Mouse (Mus musculus) layer of hippocampus, postnatal 14 days (tissue): ENCODE measurements around the gene Mrgpra2a. TPM values are rescaled to one million over a fixed set of nuclear protein-coding genes. Genes with fewer than 3 reads are reported as not detected.
"Not testable (repeated sequence)": the region's sequence is repeated elsewhere in the genome, so short reads cannot be mapped to it uniquely, and the experiment has no call there.

Experiments used
- DNase-seq, 2 experiments: peaks; one replicate each; pipeline ENCODE4 v3.0.0; 2021 to 2022; ENCODE audit warnings: low spot score in 2 of 2, mixed read lengths in 1 of 2
- long read RNA-seq, 2 experiments: library from polyadenylated mRNA; stranded (forward); transcript quantifications; one replicate each; pipeline ENCODE4 v2.0.0; 2021
- total RNA-seq, 2 experiments: library from RNA; stranded (reverse); gene quantifications; 2 replicates each; pipeline ENCODE4 v1.2.3; 2021

The Mrgpra2a gene
- not detected for total RNA-seq
- long read RNA-seq, experiment 1, result 0 reads
- long read RNA-seq, experiment 2, result 0 reads

DNA sequence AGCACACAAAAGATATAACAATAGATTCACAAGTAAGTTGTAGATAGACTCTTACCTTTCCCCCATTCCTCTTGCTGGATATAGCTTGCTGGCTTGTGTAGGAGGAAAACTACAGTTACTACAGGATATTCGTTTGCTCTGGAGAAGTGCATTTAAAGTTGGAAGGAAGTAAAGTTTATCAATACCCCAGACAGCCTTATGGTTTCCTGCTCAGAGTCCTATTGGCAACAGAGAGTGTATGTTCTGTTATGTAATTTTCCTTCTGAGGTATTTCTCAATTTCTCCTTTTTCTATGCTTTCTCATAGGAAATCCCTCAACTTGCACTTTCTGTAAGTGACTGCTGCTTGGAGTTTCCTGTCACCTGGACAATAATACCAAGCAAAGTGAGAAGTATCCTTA lies at the start of gene Mrgpra2a:
Gene Mrgpra2a (minus strand): TSS at position 125 of the 400 bp plus-strand sequence.
- DNase-seq, result not testable (repeated sequence)

GRCm38 (mm10) chr7:47491266-47491665 lies 39.3 kb upstream of the Mrgpra2a start:
- DNase-seq, result not testable (repeated sequence)

- DNase-seq, result not testable (repeated sequence)
These were observed 37.5 kb upstream of the Mrgpra2a start for GRCm38 (mm10) chr7:47489438-47489837.

DNA sequence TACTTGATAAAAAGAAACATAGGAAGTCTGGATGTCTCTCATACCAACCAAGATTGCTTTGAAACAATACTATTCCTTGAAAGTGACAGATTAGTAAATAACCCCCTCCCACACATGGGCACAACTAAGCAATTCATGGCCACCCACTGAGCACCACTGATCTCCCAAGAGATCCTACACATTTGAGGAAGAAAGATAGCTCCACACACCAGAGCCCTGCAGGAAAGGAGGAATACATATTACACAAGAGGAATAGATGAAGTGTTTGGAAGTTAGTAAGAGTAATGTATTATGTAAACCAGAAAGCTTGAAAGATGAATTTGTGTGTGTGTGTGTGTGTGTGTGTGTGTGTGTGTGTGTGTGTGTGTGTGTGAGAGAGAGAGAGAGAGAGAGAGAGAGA lies 31.2 kb upstream of the Mrgpra2a start:
- not testable (repeated sequence) for DNase-seq

DNA sequence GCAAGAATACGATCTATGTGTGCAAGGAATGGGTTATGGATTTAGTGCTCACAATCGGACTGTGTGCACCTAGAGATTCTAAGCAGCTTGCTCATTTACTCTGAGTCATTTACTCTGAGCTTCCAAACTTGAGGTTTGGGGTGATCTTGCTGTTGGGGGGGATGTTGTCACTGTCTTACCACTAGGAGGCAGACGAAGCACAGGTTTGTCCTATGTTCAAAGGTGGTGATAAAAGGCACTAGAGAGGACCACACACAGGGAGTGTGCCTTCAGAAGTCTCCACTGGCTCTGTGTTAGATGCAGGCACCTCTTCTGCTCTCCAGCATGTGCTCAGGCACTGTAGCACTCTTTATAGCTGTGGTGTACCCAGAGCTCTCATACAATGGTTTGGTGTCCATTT lies 22.0 kb upstream of the Mrgpra2a start:
- DNase-seq, result not testable (repeated sequence)

DNA sequence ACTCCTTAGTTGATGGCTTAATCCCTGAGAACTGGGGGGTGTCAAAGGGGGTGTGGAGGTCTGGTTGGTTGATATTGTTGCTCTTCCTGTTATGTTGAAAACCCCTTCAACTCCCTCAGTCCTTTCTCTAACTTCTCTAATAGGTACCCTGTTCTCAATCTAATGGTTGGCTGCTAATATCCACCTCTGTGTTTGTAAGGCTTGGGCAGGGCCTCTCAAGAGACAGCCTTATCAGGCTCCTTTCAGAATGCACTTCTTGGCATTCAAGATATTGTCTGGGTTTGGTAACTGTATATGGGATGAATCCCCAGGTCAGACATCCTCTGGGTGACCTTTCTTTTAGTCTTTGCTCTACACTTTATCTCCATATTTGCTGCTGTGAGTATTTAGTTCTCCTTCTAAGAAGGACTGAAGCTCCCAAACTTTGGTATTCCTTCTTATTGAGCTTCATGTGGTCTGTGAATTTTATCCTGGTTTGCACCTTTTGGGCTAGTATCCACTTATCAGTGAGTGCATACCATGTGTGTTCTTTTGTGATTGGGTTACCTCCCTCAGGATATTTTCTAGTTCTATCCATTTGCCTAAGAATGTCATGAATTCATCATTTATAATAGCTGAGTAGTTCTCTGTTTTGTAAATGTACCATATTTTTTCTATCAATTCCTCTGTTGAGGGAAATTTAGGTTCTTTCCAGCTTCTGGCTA lies 13.5 kb upstream of the Mrgpra2a start:
- not testable (repeated sequence) for DNase-seq

DNA sequence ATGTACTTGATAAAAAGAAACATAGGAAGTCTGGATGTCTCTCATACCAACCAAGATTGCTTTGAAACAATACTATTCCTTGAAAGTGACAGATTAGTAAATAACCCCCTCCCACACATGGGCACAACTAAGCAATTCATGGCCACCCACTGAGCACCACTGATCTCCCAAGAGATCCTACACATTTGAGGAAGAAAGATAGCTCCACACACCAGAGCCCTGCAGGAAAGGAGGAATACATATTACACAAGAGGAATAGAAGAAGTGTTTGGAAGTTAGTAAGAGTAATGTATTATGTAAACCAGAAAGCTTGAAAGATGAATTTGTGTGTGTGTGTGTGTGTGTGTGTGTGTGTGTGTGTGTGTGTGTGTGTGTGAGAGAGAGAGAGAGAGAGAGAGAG lies 6.2 kb downstream of the Mrgpra2a start:
- not testable (repeated sequence) for DNase-seq

GRCm38 (mm10) chr7:47436463-47436862 lies 15.5 kb downstream of the Mrgpra2a start:
- not testable (repeated sequence) for DNase-seq

- DNase-seq, result not testable (repeated sequence)
These were observed 24.0 kb downstream of the Mrgpra2a start for GRCm38 (mm10) chr7:47427815-47428508.

- DNase-seq, result no peak
These were observed 41.3 kb downstream of the Mrgpra2a start for GRCm38 (mm10) chr7:47410602-47411001.

DNA sequence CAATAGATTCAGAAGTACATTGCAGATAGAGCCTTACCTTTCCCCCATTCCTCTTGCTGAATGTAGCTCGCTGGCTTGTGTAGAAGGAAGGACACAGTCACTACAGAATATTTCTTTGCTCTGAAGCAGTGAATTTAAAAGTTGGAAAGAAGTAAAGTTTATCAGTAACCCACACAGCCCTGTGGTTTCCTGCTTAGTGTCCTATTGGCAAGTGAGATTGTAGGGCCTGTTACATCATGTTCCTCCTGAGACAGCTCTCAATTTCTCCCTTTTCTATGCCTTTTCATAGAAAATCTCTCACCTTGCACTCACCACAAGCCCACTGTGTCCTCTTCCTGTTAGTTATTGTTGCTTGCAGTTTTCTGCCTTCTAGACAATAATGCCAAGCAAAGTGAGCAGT lies 42.4 kb downstream of the Mrgpra2a start:
- DNase-seq, result no peak

- no peak for DNase-seq
These were observed 50.8 kb downstream of the Mrgpra2a start for GRCm38 (mm10) chr7:47401125-47401524.

Other genes starting within 250 kb of the Mrgpra2a start
- gene Mrgpra6, start 247.2 kb downstream of the Mrgpra2a start, total RNA-seq, result not detected
- gene Mrgpra9, start 199.3 kb downstream of the Mrgpra2a start, total RNA-seq, result not detected
- not detected for gene Mrgpra1, start 97.9 kb downstream of the Mrgpra2a start, total RNA-seq
- gene Mrgpra2b, start 76.7 kb upstream of the Mrgpra2a start, total RNA-seq, result not detected
- not detected for gene Mrgpra3, start 149.2 kb upstream of the Mrgpra2a start, total RNA-seq